Mouse (Mus musculus) small intestine, adult 2 months (tissue): ENCODE results near the gene Fbxo22. TPM values are rescaled to one million over a fixed set of nuclear protein-coding genes. Genes with fewer than 3 reads are reported as not detected.
"Not testable (repeated sequence)": the region's sequence is repeated elsewhere in the genome, so short reads cannot be mapped to it uniquely, and the experiment has no call there.

Experiments used
- H3K27ac ChIP-seq: fragments of 200-500 bp; 2 replicates; pipeline ENCODE4 v1.5.1; 2012; ENCODE audit warnings: low read depth, low read length, control low read depth, inconsistent platforms; ENCODE audit not compliant: insufficient read depth
- H3K27me3 ChIP-seq: fragments of 200-500 bp; 2 replicates; pipeline ENCODE4 v1.6.1; 2012; ENCODE audit warnings: mild to moderate bottlenecking, moderate library complexity, low read length, inconsistent platforms; ENCODE audit not compliant: control insufficient read depth, insufficient read depth
- H3K36me3 ChIP-seq: fragments of 200-500 bp; 2 replicates; pipeline ENCODE4 v1.6.1; 2012; ENCODE audit warnings: mild to moderate bottlenecking, low read length, control low read depth, inconsistent platforms; ENCODE audit not compliant: control insufficient read depth, insufficient read depth
- H3K4me1 ChIP-seq: fragments of 200-500 bp; 2 replicates; pipeline ENCODE4 v1.6.1; 2012; ENCODE audit warnings: low read length, inconsistent platforms, mixed read lengths; ENCODE audit not compliant: control insufficient read depth, insufficient read depth, insufficient read length
- H3K4me3 ChIP-seq: fragments of 200-500 bp; 2 replicates; pipeline ENCODE4 v1.5.1; 2012; ENCODE audit warnings: low read depth, mild to moderate bottlenecking, control low read depth, inconsistent platforms, low read length, moderate library complexity
- CTCF ChIP-seq: fragments of 200-500 bp; IDR thresholded peaks from 2 replicates; pipeline ENCODE4 v1.5.1; 2012; ENCODE audit warnings: low read depth, mild to moderate bottlenecking, control low read depth, inconsistent platforms, low read length, moderate library complexity, mixed read lengths; ENCODE audit not compliant: insufficient replicate concordance, insufficient read length; ENCODE audit errors: extremely low read depth
- POLR2A ChIP-seq: fragments of 200-500 bp; IDR thresholded peaks from 2 replicates; pipeline ENCODE4 v1.6.1; 2012; ENCODE audit warnings: low read depth, mild to moderate bottlenecking, control low read depth, inconsistent platforms, low read length, moderate library complexity
- WGBS: fragments of 180-500 bp; shearing (Covaris S2); methylation state at CpG from one replicate; pipeline ENCODE4 v1.1.7; 2018; 5-methylcytosine and 5-hydroxymethylcytosine counted together
- polyA plus RNA-seq: library from polyadenylated mRNA; depleted of rRNA; stranded (reverse); fragments of >200 nt; gene quantifications from 2 replicates; pipeline ENCODE4 v1.2.3, GENCODE M21; 2012

The Fbxo22 gene
- polyA plus RNA-seq, 1 experiment: 10.2 TPM

GRCm38 (mm10) chr9:55246918-55247317 lies 38.2 kb downstream of the Fbxo22 start:
- Histone ChIP-seq H3K4me3 (no peak overlapping the region), H3K27ac (no peak overlapping the region), H3K4me1 (peaks cover 19% of the 10 kb centered on the region), H3K27me3 (no peaks in the 10 kb centered on the region), H3K36me3 (no peaks in the 10 kb centered on the region)
- TF ChIP-seq POLR2A: no peak
- WGBS: 93% methylated on average over 4 of the region's 4 CpGs

GRCm38 (mm10) chr9:55248465-55248864 lies 39.7 kb downstream of the Fbxo22 start:
- no peak overlapping the region for H3K27ac ChIP-seq
- WGBS: 83% methylated on average over 4 of the region's 4 CpGs
- H3K4me3 ChIP-seq: no peak overlapping the region
- TF ChIP-seq CTCF: no peak
- TF ChIP-seq POLR2A: no peak
- H3K36me3 ChIP-seq: no peaks in the 10 kb centered on the region
- peaks cover 19% of the 10 kb centered on the region for H3K4me1 ChIP-seq
- H3K27me3 ChIP-seq: no peaks in the 10 kb centered on the region

GRCm38 (mm10) chr9:55250595-55251247 lies 42.0 kb downstream of the Fbxo22 start:
- no peaks in the 10 kb centered on the region for H3K36me3 ChIP-seq
- no peak overlapping the region for H3K4me3 ChIP-seq
- no peaks in the 10 kb centered on the region for H3K27me3 ChIP-seq
- WGBS: 29% methylated on average over 6 of the region's 6 CpGs
- TF ChIP-seq CTCF: no peak
- peaks cover 17% of the 10 kb centered on the region for H3K4me1 ChIP-seq
- H3K27ac ChIP-seq: peak overlapping the region; percentile 97

GRCm38 (mm10) chr9:55252097-55252496 lies 43.4 kb downstream of the Fbxo22 start:
- WGBS: 48% methylated on average over 2 of the region's 2 CpGs
- not testable (repeated sequence) for H3K36me3 ChIP-seq, H3K4me3 ChIP-seq, H3K27me3 ChIP-seq
- Histone ChIP-seq H3K27ac (peak overlapping the region; percentile 59; the same call in 1 of the 2 replicates), H3K4me1 (peaks cover 17% of the 10 kb centered on the region)
- TF ChIP-seq CTCF: 0 out of 2 replicates have a peak, but pooled peaks have one; percentile 25

GRCm38 (mm10) chr9:55253849-55254248 lies 45.1 kb downstream of the Fbxo22 start:
- H3K27ac ChIP-seq: no peak overlapping the region
- TF ChIP-seq POLR2A (no peak), CTCF (no peak)
- WGBS: 71% methylated on average over 1 of the region's 1 CpGs

GRCm38 (mm10) chr9:55255056-55255455 lies 46.3 kb downstream of the Fbxo22 start:
- TF ChIP-seq CTCF: no peak
- no peak for TF ChIP-seq POLR2A
- 89% methylated on average over 5 of the region's 5 CpGs for WGBS
- no peaks in the 10 kb centered on the region; the same call in 1 of the 2 replicates for H3K27me3 ChIP-seq
- no peak overlapping the region for H3K27ac ChIP-seq
- no peaks in the 10 kb centered on the region for H3K36me3 ChIP-seq
- H3K4me1 ChIP-seq: peaks cover 10% of the 10 kb centered on the region
- H3K4me3 ChIP-seq: no peak overlapping the region

More at GRCm38 (mm10) chr9:55253849-55254248, 45.1 kb downstream of the Fbxo22 start:
- Histone ChIP-seq H3K4me1 (peaks cover 13% of the 10 kb centered on the region), H3K36me3 (no peaks in the 10 kb centered on the region), H3K4me3 (no peak overlapping the region), H3K27me3 (no peaks in the 10 kb centered on the region)

- Histone ChIP-seq H3K27ac (no peak overlapping the region), H3K4me3 (no peak overlapping the region), H3K27me3 (no peaks in the 10 kb centered on the region; the same call in 1 of the 2 replicates), H3K36me3 (no peaks in the 10 kb centered on the region), H3K4me1 (peaks cover 6% of the 10 kb centered on the region)
- WGBS: 73% methylated on average over 4 of the region's 4 CpGs
- TF ChIP-seq POLR2A (no peak), CTCF (no peak)
Observed at GRCm38 (mm10) chr9:55255604-55256003, 46.9 kb downstream of the Fbxo22 start.

GRCm38 (mm10) chr9:55257105-55257504 lies 48.4 kb downstream of the Fbxo22 start:
- TF ChIP-seq POLR2A: no peak
- TF ChIP-seq CTCF: no peak
- Histone ChIP-seq H3K4me1 (no peaks in the 10 kb centered on the region), H3K36me3 (no peaks in the 10 kb centered on the region), H3K4me3 (no peak overlapping the region), H3K27ac (no peak overlapping the region), H3K27me3 (no peaks in the 10 kb centered on the region; the same call in 1 of the 2 replicates)
- 93% methylated on average over 2 of the region's 2 CpGs for WGBS
